Mouse (Mus musculus) olfactory bulb, adult 2 months (tissue): ENCODE data around the gene Nufip2.

Experiments used
- CTCF ChIP-seq: fragments of 200-500 bp; IDR thresholded peaks from 2 replicates; pipeline ENCODE4 v1.5.1; 2012; ENCODE audit warnings: low read depth, mild to moderate bottlenecking, low read length, moderate library complexity; ENCODE audit not compliant: insufficient read depth
- POLR2A ChIP-seq: fragments of 200-500 bp; IDR thresholded peaks from 2 replicates; pipeline ENCODE4 v1.6.1; 2012; ENCODE audit warnings: mild to moderate bottlenecking, low read depth, low read length, moderate library complexity; ENCODE audit not compliant: insufficient read depth

DNA sequence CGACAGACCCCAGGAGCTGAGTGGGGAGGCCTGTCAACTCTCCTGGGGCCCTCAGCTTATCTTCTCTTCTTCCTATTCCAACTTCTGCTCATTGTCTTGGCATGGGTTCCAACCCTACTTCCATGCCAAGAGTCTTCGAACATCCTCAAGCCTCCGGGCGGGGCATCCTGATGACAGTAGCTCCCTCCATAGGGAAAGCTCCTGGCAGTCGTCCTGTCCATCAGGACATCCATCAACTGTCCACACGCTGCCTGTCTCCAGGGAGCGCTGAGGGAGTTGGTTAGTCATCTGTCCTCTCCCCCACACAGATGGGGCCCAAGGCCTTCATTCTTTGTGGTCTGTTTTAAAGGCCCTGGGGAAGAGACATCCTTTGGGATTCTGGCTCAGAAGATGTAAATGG, 95.1 kb downstream of the Nufip2 start:
- no peak for TF ChIP-seq CTCF
- TF ChIP-seq POLR2A, result no peak
